Mouse (Mus musculus) E14TG2a.4 (cell line): ENCODE results near the gene Sos1.

Experiments
- CTCF ChIP-seq: conservative IDR thresholded peaks from 2 replicates; pipeline ENCODE4 v1.5.1; 2014; ENCODE audit warnings: low read length
- NANOG ChIP-seq: IDR thresholded peaks from 2 replicates; pipeline ENCODE4 v1.6.1; 2014; ENCODE audit warnings: borderline replicate concordance, low read length, mixed read lengths
- POU5F1 ChIP-seq: IDR thresholded peaks from 2 replicates; pipeline ENCODE4 v1.6.1; 2014; ENCODE audit warnings: low read length, borderline replicate concordance

GRCm38 (mm10) chr17:80372989-80373725 lies 107.1 kb downstream of the Sos1 start, which contains the start of gene Gm10190:
- TF ChIP-seq CTCF = no peak
- TF ChIP-seq POU5F1 = no peak
- TF ChIP-seq NANOG = no peak
